ENCODE assay signal across 26 mouse cellular contexts in the genomic region with DNA sequence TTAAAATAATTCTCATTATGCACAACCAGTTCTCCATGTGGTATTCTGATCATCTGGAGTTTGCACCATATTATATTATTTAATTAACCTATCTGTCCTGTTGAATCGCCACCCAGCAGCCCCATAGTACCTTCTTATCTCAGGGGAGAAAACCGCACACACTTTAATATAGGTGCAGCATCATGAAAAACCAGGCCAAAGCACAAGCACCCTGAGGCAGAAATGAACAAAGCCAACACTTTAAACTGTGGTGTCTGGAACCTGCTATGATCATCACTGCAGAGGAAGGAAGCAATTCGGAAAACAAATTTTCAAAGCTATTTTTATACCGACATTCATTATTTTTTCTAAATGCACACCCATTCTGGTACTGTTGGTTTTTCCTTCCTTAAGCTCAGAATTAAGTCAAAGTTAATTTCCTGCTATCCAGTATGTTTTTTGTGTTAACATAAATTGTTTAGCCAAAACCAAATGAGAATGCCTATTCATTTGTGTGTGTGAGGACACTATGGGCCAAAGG.
DNase-seq lines count a peak whose midpoint lies in the region; ATAC-seq and TF ChIP-seq lines count a peak whose summit lies in the region.
"Had no signal": no experiment of that assay in that cellular context is flagged by ENCODE, and none has a peak within 500 bp of the region (broad histone marks: within the 10 kb centered on the region; RNA-seq: fewer than 3 reads in every experiment).

No protein-coding gene starts in this region.

- H3K4me2 ChIP-seq in heart, embryonic 11.5 days: no peak overlapping the region
- H3K4me2 ChIP-seq in lung, embryonic 14.5 days: no peak overlapping the region
- H3K4me2 ChIP-seq: embryonic facial prominence, embryonic 15.5 days; forebrain, embryonic 12.5 days; hindbrain, embryonic 13.5 days; limb, embryonic 12.5 days; liver, embryonic 15.5 days had no signal

- 73% methylated on average over 4 of the region's 4 CpGs for WGBS in heart, embryonic 11.5 days (ENCODE audit: insufficient replicate concordance)
- WGBS in lung, embryonic 14.5 days: 72% methylated on average over 4 of the region's 4 CpGs

- no peak for ATAC-seq in heart, embryonic 11.5 days (replicated peaks; ENCODE audit: insufficient number of reproducible peaks, low FRiP score, low TSS enrichment)
- no peak for ATAC-seq in lung, embryonic 14.5 days (ENCODE audit: insufficient read depth)
- ATAC-seq: intestine, embryonic 16.5 days; midbrain, embryonic 16.5 days had no signal

- H3K27me3 ChIP-seq in heart, embryonic 11.5 days (ENCODE audit: control insufficient read depth, insufficient read depth, low read length): no peaks in the 10 kb centered on the region
- H3K27me3 ChIP-seq in lung, embryonic 14.5 days (ENCODE audit: insufficient read depth, low read length): no peaks in the 10 kb centered on the region
- H3K27me3 ChIP-seq: embryonic facial prominence, embryonic 15.5 days; forebrain, embryonic 12.5 days; hindbrain, embryonic 13.5 days; limb, embryonic 12.5 days; liver, embryonic 15.5 days had no signal

- no peak overlapping the region for H3K27ac ChIP-seq in heart, embryonic 11.5 days (ENCODE audit: low read depth, low read length)
- peak overlapping the region; percentile 52; the same call in 1 of the 2 replicates for H3K27ac ChIP-seq in lung, embryonic 14.5 days (ENCODE audit: low read depth)
- H3K27ac ChIP-seq: embryonic facial prominence, embryonic 10.5 days; embryonic facial prominence, embryonic 15.5 days; forebrain, embryonic 12.5 days; hindbrain, embryonic 13.5 days; limb, embryonic 12.5 days; liver, embryonic 15.5 days had no signal

- H3K4me3 ChIP-seq in heart, embryonic 11.5 days (ENCODE audit: low read depth, low read length): no peak overlapping the region
- no peak overlapping the region for H3K4me3 ChIP-seq in lung, embryonic 14.5 days (ENCODE audit: low read depth, low read length)
- H3K4me3 ChIP-seq: embryonic facial prominence, embryonic 10.5 days; embryonic facial prominence, embryonic 15.5 days; forebrain, embryonic 12.5 days; hindbrain, embryonic 13.5 days; left cerebral cortex, adult 2 months; limb, embryonic 12.5 days; liver, embryonic 15.5 days had no signal

- H3K4me1 ChIP-seq in heart, embryonic 11.5 days (ENCODE audit: control insufficient read depth, insufficient read depth, low read length): no peaks in the 10 kb centered on the region; the same call in 1 of the 2 replicates
- H3K4me1 ChIP-seq in lung, embryonic 14.5 days (ENCODE audit: insufficient read depth): no peaks in the 10 kb centered on the region
- H3K4me1 ChIP-seq: embryonic facial prominence, embryonic 10.5 days; embryonic facial prominence, embryonic 15.5 days; forebrain, embryonic 12.5 days; hindbrain, embryonic 13.5 days; limb, embryonic 12.5 days; liver, embryonic 15.5 days had no signal

- H3K9ac ChIP-seq in heart, embryonic 11.5 days (ENCODE audit: low read depth, low read length): no peak overlapping the region
- H3K9ac ChIP-seq in lung, embryonic 14.5 days: no peak overlapping the region
- H3K9ac ChIP-seq: embryonic facial prominence, embryonic 15.5 days; forebrain, embryonic 12.5 days; forebrain, postnatal 0 days; hindbrain, embryonic 13.5 days; limb, embryonic 12.5 days; liver, embryonic 15.5 days had no signal

- DNase-seq in cerebellum, postnatal 25 days: peak; percentile 19 to 23
- DNase-seq in cerebellum, postnatal 10 days: no peak
- DNase-seq in heart, adult 9 months (ENCODE audit: low spot score in 2 of 2): peak; percentile 30 to 71
- DNase-seq in lung, embryonic 14.5 days: peak; percentile 24
- no peak for DNase-seq in lung, postnatal 4 days
- no peak for DNase-seq in frontal cortex, adult 2 months (ENCODE audit: extremely low spot score in 1 of 2, low spot score in 1 of 2)
- DNase-seq: adrenal gland, adult 8-10 months; forebrain, postnatal 0 days; gastrocnemius, postnatal 14 days; kidney, adult 9 months; kidney, postnatal 10 days; lung, postnatal 10 days; right cerebral cortex, postnatal 25 days; spleen, adult 18-20 months; thymus, postnatal 14 days had no signal

- no peaks in the 10 kb centered on the region for H3K9me3 ChIP-seq in heart, embryonic 11.5 days (replicated peaks; ENCODE audit: control insufficient read depth, low read length)
- no peaks in the 10 kb centered on the region for H3K9me3 ChIP-seq in lung, embryonic 14.5 days (ENCODE audit: low read depth, low read length)
- H3K9me3 ChIP-seq: embryonic facial prominence, embryonic 10.5 days; embryonic facial prominence, embryonic 15.5 days; forebrain, embryonic 12.5 days; G1E; hindbrain, embryonic 13.5 days; limb, embryonic 12.5 days; liver, embryonic 15.5 days had no signal

- H3K36me3 ChIP-seq in heart, embryonic 11.5 days (ENCODE audit: control insufficient read depth, insufficient read depth, low read length): no peaks in the 10 kb centered on the region
- H3K36me3 ChIP-seq in lung, embryonic 14.5 days (ENCODE audit: insufficient read depth): no peaks in the 10 kb centered on the region
- H3K36me3 ChIP-seq: embryonic facial prominence, embryonic 10.5 days; embryonic facial prominence, embryonic 15.5 days; forebrain, embryonic 12.5 days; G1E; hindbrain, embryonic 13.5 days; limb, embryonic 12.5 days; liver, embryonic 15.5 days had no signal

- no peak for TF ChIP-seq CTCF in lung, embryonic 14.5 days (IDR thresholded peaks at IDR 0.05; ENCODE audit: low read depth)

Comparison
In these comparisons a context has a peak if more than half of its experiments do, and no peak if none do; other contexts are left out.
1. DNase-seq: peak in cerebellum, postnatal 25 days (2 of 2), heart, adult 9 months (2 of 2) and lung, embryonic 14.5 days (single experiment); none in cerebellum, postnatal 10 days (0 of 2), lung, postnatal 4 days (0 of 2) and frontal cortex, adult 2 months (0 of 2).